Mouse (Mus musculus): Measurements from ENCODE around the gene A630001G21Rik.

DNA sequence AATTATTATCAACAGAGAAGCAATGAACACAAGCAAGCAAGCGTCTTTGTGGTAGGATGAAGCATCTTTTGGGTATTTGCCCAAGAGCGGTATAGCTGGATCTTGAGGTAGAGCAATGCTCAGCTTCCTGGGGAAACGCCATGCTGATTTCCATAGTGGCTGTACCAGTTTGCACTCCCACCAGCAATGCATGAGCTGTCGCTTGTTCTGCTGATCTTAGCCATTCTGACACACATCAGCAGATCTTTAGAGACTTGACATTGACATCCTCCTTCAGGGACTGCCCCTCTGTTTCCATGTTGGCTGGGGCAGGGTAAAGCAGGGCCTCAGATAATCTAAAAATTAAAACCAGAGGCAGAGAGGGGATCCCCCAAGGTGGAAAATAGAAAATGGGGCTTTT lies 16.8 kb downstream of the A630001G21Rik start:
- TF ChIP-seq POLR2A (IDR thresholded peaks at IDR 0.05; ENCODE audit: low read depth, low read length): no peak
- no peak for TF ChIP-seq CTCF (IDR thresholded peaks at IDR 0.05; ENCODE audit: extremely low read depth, insufficient read depth, insufficient read length, insufficient replicate concordance)

Data from spleen, adult 2 months (tissue).